Mouse (Mus musculus) heart, embryonic 12.5 days (tissue): ENCODE measurements at regions not wholly inside any gene's neighbourhood (a gene's known extent, or its start where the extent isn't known, plus 50 kb on each side); places are given as distances from the start of the nearest gene placed in this dataset.

Experiments used
- ATAC-seq: fragments of 200-750 bp; cut with Nextera tagmentation; 2 replicates; pipeline ENCODE4 v1.8.0; 2017; ENCODE audit warnings: moderate TSS enrichment, moderate library complexity; ENCODE audit not compliant: insufficient number of reproducible peaks, low FRiP score
- H3K27ac ChIP-seq: fragments of 300-500 bp; sonication (generic); 2 replicates; pipeline ENCODE4 v1.5.1; 2016; ENCODE audit warnings: mild to moderate bottlenecking, moderate library complexity; ENCODE audit not compliant: poor library complexity, severe bottlenecking
- H3K27me3 ChIP-seq: fragments of 300-500 bp; sonication (generic); replicated peaks from 2 replicates; pipeline ENCODE4 v1.6.1; 2016; ENCODE audit warnings: mild to moderate bottlenecking, moderate library complexity
- H3K36me3 ChIP-seq: fragments of 300-500 bp; sonication (generic); 2 replicates; pipeline ENCODE4 v1.6.1; 2016; ENCODE audit warnings: mild to moderate bottlenecking, moderate library complexity
- H3K4me1 ChIP-seq: fragments of 300-500 bp; sonication (generic); replicated peaks from 2 replicates; pipeline ENCODE4 v1.6.1; 2016; ENCODE audit warnings: mild to moderate bottlenecking
- H3K4me2 ChIP-seq: fragments of 300-500 bp; sonication (generic); 2 replicates; pipeline ENCODE4 v1.6.1; 2016; ENCODE audit warnings: mild to moderate bottlenecking, moderate library complexity
- H3K4me3 ChIP-seq: fragments of 300-500 bp; sonication (generic); 2 replicates; pipeline ENCODE4 v1.5.1; 2016; ENCODE audit warnings: mild to moderate bottlenecking
- H3K9ac ChIP-seq: fragments of 300-500 bp; sonication (generic); 2 replicates; pipeline ENCODE4 v1.6.1; 2016; ENCODE audit warnings: mild to moderate bottlenecking, moderate library complexity
- H3K9me3 ChIP-seq: fragments of 300-500 bp; sonication (generic); replicated peaks from 2 replicates; pipeline ENCODE4 v1.6.1; 2016; ENCODE audit warnings: mild to moderate bottlenecking, moderate library complexity
- WGBS: fragments of 180-500 bp; shearing (Covaris S2); methylation state at CpG from one replicate; pipeline ENCODE4 v1.1.7; 2016; 5-methylcytosine and 5-hydroxymethylcytosine counted together

GRCm38 (mm10) chr8:115525149-115525548 lies 182.4 kb downstream of the Maf start:
- Histone ChIP-seq H3K4me3 (no peak overlapping the region), H3K36me3 (no peaks in the 10 kb centered on the region), H3K27me3 (no peaks in the 10 kb centered on the region), H3K27ac (no peak overlapping the region), H3K9me3 (peaks cover 4% of the 10 kb centered on the region; the same call in 1 of the 2 replicates), H3K9ac (no peak overlapping the region), H3K4me2 (no peak overlapping the region), H3K4me1 (peaks cover 31% of the 10 kb centered on the region)
- ATAC-seq = no peak
- 79% methylated on average over 8 of the region's 8 CpGs for WGBS

- peaks cover 26% of the 10 kb centered on the region for H3K4me1 ChIP-seq
Observed at GRCm38 (mm10) chr8:115524713-115525112, 182.9 kb downstream of the Maf start.

GRCm38 (mm10) chr8:115522527-115522926 lies 185.1 kb downstream of the Maf start:
- Histone ChIP-seq H3K4me2 (no peak overlapping the region), H3K9ac (no peak overlapping the region), H3K27ac (no peak overlapping the region), H3K4me3 (no peak overlapping the region), H3K9me3 (peaks cover 4% of the 10 kb centered on the region; the same call in 1 of the 2 replicates), H3K4me1 (peaks cover 6% of the 10 kb centered on the region), H3K36me3 (no peaks in the 10 kb centered on the region), H3K27me3 (no peaks in the 10 kb centered on the region)
- ATAC-seq = no peak
- WGBS = 69% methylated on average over 5 of the region's 5 CpGs

More at GRCm38 (mm10) chr8:115524713-115525112, 182.9 kb downstream of the Maf start:
- Histone ChIP-seq H3K27ac (no peak overlapping the region), H3K4me3 (no peak overlapping the region), H3K27me3 (no peaks in the 10 kb centered on the region), H3K36me3 (no peaks in the 10 kb centered on the region), H3K4me2 (no peak overlapping the region), H3K9me3 (peaks cover 4% of the 10 kb centered on the region; the same call in 1 of the 2 replicates), H3K9ac (no peak overlapping the region)
- 60% methylated on average over 8 of the region's 8 CpGs for WGBS
- no peak for ATAC-seq

- no peak for ATAC-seq
- H3K4me1 ChIP-seq = no peaks in the 10 kb centered on the region; the same call in 1 of the 2 replicates
- H3K36me3 ChIP-seq = no peaks in the 10 kb centered on the region
- 0 out of 2 replicates have a peak, but pooled peaks cover 3% of the 10 kb centered on the region for H3K27me3 ChIP-seq
- H3K4me2 ChIP-seq = no peak overlapping the region
- H3K9me3 ChIP-seq = peaks cover 4% of the 10 kb centered on the region; the same call in 1 of the 2 replicates
- WGBS = 52% methylated on average over 4 of the region's 4 CpGs
- H3K27ac ChIP-seq = no peak overlapping the region
- H3K9ac ChIP-seq = no peak overlapping the region
- no peak overlapping the region for H3K4me3 ChIP-seq
Observed at GRCm38 (mm10) chr8:115515647-115516046, 191.9 kb downstream of the Maf start.

GRCm38 (mm10) chr8:115514485-115514884 lies 193.1 kb downstream of the Maf start:
- H3K36me3 ChIP-seq = no peaks in the 10 kb centered on the region
- H3K4me1 ChIP-seq = no peaks in the 10 kb centered on the region; the same call in 1 of the 2 replicates
- H3K4me2 ChIP-seq = no peak overlapping the region
- no peak overlapping the region for H3K27ac ChIP-seq
- 0 out of 2 replicates have a peak, but pooled peaks cover 3% of the 10 kb centered on the region for H3K27me3 ChIP-seq
- no peak for ATAC-seq
- no peak overlapping the region for H3K9ac ChIP-seq
- 66% methylated on average over 3 of the region's 3 CpGs for WGBS
- H3K9me3 ChIP-seq = no peaks in the 10 kb centered on the region
- no peak overlapping the region for H3K4me3 ChIP-seq

- no peaks in the 10 kb centered on the region for H3K9me3 ChIP-seq
- no peaks in the 10 kb centered on the region for H3K4me1 ChIP-seq
- WGBS = 83% methylated on average over 4 of the region's 4 CpGs
Observed at GRCm38 (mm10) chr8:115507180-115507579, 200.4 kb downstream of the Maf start.

GRCm38 (mm10) chr8:115506741-115507140 lies 200.9 kb downstream of the Maf start:
- H3K4me3 ChIP-seq = no peak overlapping the region
- no peak overlapping the region for H3K9ac ChIP-seq
- H3K9me3 ChIP-seq = no peaks in the 10 kb centered on the region
- no peaks in the 10 kb centered on the region for H3K4me1 ChIP-seq
- no peak overlapping the region for H3K27ac ChIP-seq
- no peaks in the 10 kb centered on the region for H3K36me3 ChIP-seq
- H3K4me2 ChIP-seq = no peak overlapping the region
- ATAC-seq = no peak
- H3K27me3 ChIP-seq = no peaks in the 10 kb centered on the region
- 66% methylated on average over 10 of the region's 10 CpGs for WGBS

More at GRCm38 (mm10) chr8:115507180-115507579, 200.4 kb downstream of the Maf start:
- Histone ChIP-seq H3K27me3 (no peaks in the 10 kb centered on the region), H3K4me3 (no peak overlapping the region), H3K27ac (no peak overlapping the region), H3K36me3 (no peaks in the 10 kb centered on the region), H3K4me2 (no peak overlapping the region), H3K9ac (no peak overlapping the region)
- no peak for ATAC-seq

GRCm38 (mm10) chr8:115496016-115496415 lies 211.6 kb downstream of the Maf start:
- Histone ChIP-seq H3K9me3 (0 out of 2 replicates have a peak, but pooled peaks cover 2% of the 10 kb centered on the region), H3K4me3 (no peak overlapping the region), H3K36me3 (no peaks in the 10 kb centered on the region), H3K4me2 (no peak overlapping the region), H3K27ac (no peak overlapping the region), H3K9ac (no peak overlapping the region), H3K27me3 (no peaks in the 10 kb centered on the region), H3K4me1 (no peaks in the 10 kb centered on the region)
- WGBS = 67% methylated on average over 1 of the region's 1 CpGs
- no peak for ATAC-seq

GRCm38 (mm10) chr8:115494353-115494752 lies 213.2 kb downstream of the Maf start:
- no peak overlapping the region for H3K9ac ChIP-seq
- H3K27ac ChIP-seq = no peak overlapping the region
- no peaks in the 10 kb centered on the region for H3K36me3 ChIP-seq
- H3K4me1 ChIP-seq = no peaks in the 10 kb centered on the region
- no peaks in the 10 kb centered on the region for H3K27me3 ChIP-seq
- H3K9me3 ChIP-seq = 0 out of 2 replicates have a peak, but pooled peaks cover 2% of the 10 kb centered on the region
- 86% methylated on average over 8 of the region's 8 CpGs for WGBS
- ATAC-seq = no peak
- H3K4me3 ChIP-seq = no peak overlapping the region
- H3K4me2 ChIP-seq = no peak overlapping the region

- Histone ChIP-seq H3K27ac (no peak overlapping the region), H3K4me3 (no peak overlapping the region), H3K36me3 (no peaks in the 10 kb centered on the region), H3K27me3 (no peaks in the 10 kb centered on the region), H3K4me2 (no peak overlapping the region), H3K9me3 (no peaks in the 10 kb centered on the region), H3K9ac (no peak overlapping the region), H3K4me1 (peaks cover 9% of the 10 kb centered on the region; the same call in 1 of the 2 replicates)
- no peak for ATAC-seq
- 33% methylated on average over 3 of the region's 3 CpGs for WGBS
Observed at GRCm38 (mm10) chr8:115486904-115487303, 220.7 kb downstream of the Maf start.

- H3K27ac ChIP-seq = no peak overlapping the region
Observed at GRCm38 (mm10) chr8:115481136-115481535, 226.5 kb downstream of the Maf start.

More at GRCm38 (mm10) chr8:115481136-115481535, 226.5 kb downstream of the Maf start:
- Histone ChIP-seq H3K4me2 (no peak overlapping the region), H3K9ac (no peak overlapping the region), H3K4me3 (no peak overlapping the region), H3K27me3 (0 out of 2 replicates have a peak, but pooled peaks cover 6% of the 10 kb centered on the region), H3K4me1 (peaks cover 33% of the 10 kb centered on the region), H3K36me3 (no peaks in the 10 kb centered on the region), H3K9me3 (no peaks in the 10 kb centered on the region)
- 69% methylated on average over 7 of the region's 7 CpGs for WGBS
- no peak for ATAC-seq
